Mouse (Mus musculus) bone marrow, adult 2 months (tissue): Measurements from ENCODE around the gene D930020B18Rik. TPM values are rescaled to one million over a fixed set of nuclear protein-coding genes. Genes with fewer than 3 reads are reported as not detected.

Experiments
- H3K27ac ChIP-seq: fragments of 200-500 bp; 2 replicates; pipeline ENCODE4 v1.5.1; 2012; ENCODE audit warnings: low read depth, mild to moderate bottlenecking, control low read depth, inconsistent platforms, low read length; ENCODE audit not compliant: control insufficient read depth, poor library complexity, insufficient read depth
- H3K4me1 ChIP-seq: fragments of 200-500 bp; 2 replicates; pipeline ENCODE4 v1.6.1; 2011; ENCODE audit warnings: low read length; ENCODE audit not compliant: control insufficient read depth, insufficient read depth
- H3K4me3 ChIP-seq: fragments of 200-500 bp; replicated peaks from 2 replicates; pipeline ENCODE3; 2011; ENCODE audit warnings: mild to moderate bottlenecking, low read depth, low read length, control low read depth; ENCODE audit not compliant: control insufficient read depth
- CTCF ChIP-seq: fragments of 200-500 bp; IDR thresholded peaks from 2 replicates; pipeline ENCODE4 v1.5.1; 2011; ENCODE audit warnings: low read length, control low read depth; ENCODE audit not compliant: control insufficient read depth, insufficient read depth
- POLR2A ChIP-seq: fragments of 200-500 bp; IDR thresholded peaks from 2 replicates; pipeline ENCODE4 v1.6.1; 2011; ENCODE audit warnings: low read depth, mild to moderate bottlenecking, control low read depth, low read length, borderline replicate concordance; ENCODE audit not compliant: control insufficient read depth
- WGBS: fragments of 180-500 bp; shearing (Covaris S2); methylation state at CpG from one replicate; pipeline ENCODE4 v1.1.7; 2018; 5-methylcytosine and 5-hydroxymethylcytosine counted together
- polyA plus RNA-seq: library from polyadenylated mRNA; stranded (reverse); fragments of >200 nt; gene quantifications from 2 replicates; pipeline ENCODE4 v1.2.4, GENCODE M21; 2011; ENCODE audit warnings: low replicate concordance; ENCODE audit not compliant: missing spikeins, insufficient read depth, insufficient read length

D930020B18Rik gene
- polyA plus RNA-seq, 1 experiment = not detected

DNA sequence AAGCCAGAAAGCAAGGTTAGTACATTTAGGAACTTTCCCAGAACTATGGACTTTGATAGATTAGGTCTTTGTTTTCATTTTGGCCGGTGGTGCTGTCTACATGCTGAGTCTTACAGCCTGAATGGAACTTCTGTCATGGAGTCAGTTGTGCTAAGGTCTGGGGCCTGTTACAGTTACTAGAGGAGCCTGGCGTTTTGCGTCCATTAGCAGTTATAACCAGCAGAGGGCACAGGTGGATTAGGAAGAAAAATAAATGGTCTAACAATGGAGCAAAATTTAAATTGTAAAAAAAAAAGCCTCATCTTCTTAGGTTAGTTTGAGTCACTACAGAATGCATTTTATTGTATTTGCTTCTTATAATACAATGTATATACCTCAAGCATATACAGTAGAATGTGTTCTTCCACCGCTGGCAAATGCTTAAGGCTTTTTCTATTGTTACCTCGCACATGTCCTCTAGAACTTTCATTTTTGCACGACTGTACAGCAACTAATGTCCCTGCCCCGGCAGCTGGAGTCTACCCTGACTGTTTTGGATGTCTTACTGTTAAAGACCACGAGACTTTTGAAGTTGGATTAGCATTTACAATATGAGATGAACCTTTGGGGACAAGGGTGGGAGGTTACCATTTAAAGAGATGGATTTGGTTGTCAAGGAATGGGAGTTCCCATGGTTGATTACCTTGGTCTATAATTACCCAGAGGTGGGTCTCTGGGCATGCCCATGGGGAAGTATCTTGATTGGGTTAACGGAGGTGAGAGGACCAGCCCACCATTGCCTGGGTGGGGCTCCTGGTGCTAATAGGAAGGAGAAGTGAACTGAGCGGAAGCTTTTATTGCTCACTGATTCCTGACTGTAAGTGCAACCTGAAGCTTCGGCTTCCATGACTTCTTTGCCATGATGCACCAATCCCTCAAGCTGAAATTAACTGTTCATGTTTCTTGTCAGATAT lies 60.2 kb downstream of the D930020B18Rik start:
- 9% methylated on average over 11 of the region's 11 CpGs for WGBS
- peak overlapping the region; percentile 25 for H3K4me3 ChIP-seq
- H3K27ac ChIP-seq = peak overlapping the region; percentile 12; the same call in 1 of the 2 replicates
- TF ChIP-seq CTCF (peak; percentile 34), POLR2A (no peak)
- H3K4me1 ChIP-seq = peaks cover 3% of the 10 kb centered on the region

DNA sequence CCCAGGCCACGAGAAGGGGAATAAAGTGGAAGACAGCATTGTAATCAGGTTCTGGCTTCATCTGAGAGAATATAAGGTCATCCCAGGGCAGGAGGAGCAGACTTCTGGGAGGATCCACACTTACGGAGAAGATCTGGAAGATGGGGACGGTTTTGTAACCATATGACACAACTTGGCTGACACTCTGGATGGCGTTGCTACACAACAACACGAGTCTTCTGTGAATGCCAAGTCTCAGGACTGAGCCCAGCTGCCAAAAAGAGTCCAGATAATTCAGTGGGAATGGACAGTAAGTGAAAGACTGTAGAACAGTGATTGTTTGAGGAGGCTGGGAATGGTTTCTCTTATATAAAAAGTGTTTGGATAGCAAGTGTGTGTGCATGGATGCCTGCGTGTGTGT lies 62.2 kb downstream of the D930020B18Rik start:
- 51% methylated on average over 6 of the region's 6 CpGs for WGBS
- Histone ChIP-seq H3K4me1 (peaks cover 3% of the 10 kb centered on the region), H3K27ac (peak overlapping the region; percentile 68; the same call in 1 of the 2 replicates), H3K4me3 (no peak overlapping the region)
- TF ChIP-seq CTCF (no peak), POLR2A (no peak)

DNA sequence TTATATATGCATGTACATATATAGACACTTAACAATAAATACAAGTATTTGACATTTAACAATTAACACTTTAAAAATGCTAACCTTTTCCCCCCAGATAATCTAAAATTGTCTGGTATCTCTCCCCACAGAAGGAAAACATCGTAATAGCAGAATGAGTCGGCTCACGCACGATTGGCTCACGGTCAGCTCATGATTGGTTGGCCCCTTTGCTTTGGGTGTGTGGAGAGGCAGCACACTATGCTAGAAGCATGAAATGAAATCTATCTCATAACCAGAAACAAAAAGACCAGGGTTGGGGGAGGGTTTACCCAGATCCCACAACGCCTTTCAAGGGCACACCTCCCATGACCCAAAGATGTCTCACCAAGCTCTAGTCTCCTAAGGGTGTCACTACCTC lies 63.5 kb downstream of the D930020B18Rik start:
- no peak overlapping the region for H3K27ac ChIP-seq
- TF ChIP-seq POLR2A (no peak), CTCF (no peak)
- no peak overlapping the region for H3K4me3 ChIP-seq
- 66% methylated on average over 6 of the region's 6 CpGs for WGBS
- peaks cover 3% of the 10 kb centered on the region for H3K4me1 ChIP-seq

DNA sequence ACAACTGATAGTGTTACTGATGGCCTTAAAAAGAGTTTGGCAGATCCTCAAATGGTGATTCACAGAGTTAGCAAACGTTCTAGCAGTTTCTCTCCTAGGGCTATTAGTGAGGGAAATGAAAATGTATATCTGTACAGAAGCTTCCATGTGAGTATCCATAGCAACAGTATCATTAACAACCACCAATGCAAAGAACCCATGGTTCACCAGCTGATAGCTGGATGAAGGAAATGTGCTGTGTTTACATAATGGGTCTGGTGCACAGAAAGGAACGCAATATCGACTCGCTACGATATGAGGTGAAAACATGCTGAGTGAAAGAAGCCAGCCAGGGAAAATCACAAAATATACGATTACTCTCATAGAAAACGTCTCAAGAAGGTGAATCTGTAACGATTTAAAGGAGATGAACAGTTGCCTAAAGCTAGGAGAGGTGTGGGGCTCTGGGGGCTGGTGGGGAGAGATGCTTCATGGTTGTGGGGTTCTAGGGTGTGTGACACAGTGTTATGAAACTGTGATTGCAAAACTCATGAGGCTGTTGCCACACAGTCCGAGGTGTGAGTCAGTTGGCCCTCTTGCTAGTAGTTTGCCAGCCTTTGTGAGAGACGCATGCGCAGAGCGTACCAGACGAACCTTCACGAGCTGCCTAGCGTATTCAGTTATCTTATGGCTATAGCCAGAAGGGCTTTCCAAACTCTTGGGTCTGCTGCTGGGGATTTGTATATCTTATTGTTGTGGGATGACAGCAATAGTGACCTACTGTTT lies 64.2 kb downstream of the D930020B18Rik start:
- Histone ChIP-seq H3K27ac (no peak overlapping the region; the same call in 1 of the 2 replicates), H3K4me3 (no peak overlapping the region), H3K4me1 (peaks cover 3% of the 10 kb centered on the region)
- 46% methylated on average over 15 of the region's 15 CpGs for WGBS
- TF ChIP-seq CTCF (no peak), POLR2A (no peak)

GRCm38 (mm10) chr10:121716862-121717261 lies 75.5 kb downstream of the D930020B18Rik start:
- H3K4me3 ChIP-seq = no peak overlapping the region
- TF ChIP-seq POLR2A = no peak
- no peak for TF ChIP-seq CTCF
- H3K4me1 ChIP-seq = no peaks in the 10 kb centered on the region
- H3K27ac ChIP-seq = no peak overlapping the region

DNA sequence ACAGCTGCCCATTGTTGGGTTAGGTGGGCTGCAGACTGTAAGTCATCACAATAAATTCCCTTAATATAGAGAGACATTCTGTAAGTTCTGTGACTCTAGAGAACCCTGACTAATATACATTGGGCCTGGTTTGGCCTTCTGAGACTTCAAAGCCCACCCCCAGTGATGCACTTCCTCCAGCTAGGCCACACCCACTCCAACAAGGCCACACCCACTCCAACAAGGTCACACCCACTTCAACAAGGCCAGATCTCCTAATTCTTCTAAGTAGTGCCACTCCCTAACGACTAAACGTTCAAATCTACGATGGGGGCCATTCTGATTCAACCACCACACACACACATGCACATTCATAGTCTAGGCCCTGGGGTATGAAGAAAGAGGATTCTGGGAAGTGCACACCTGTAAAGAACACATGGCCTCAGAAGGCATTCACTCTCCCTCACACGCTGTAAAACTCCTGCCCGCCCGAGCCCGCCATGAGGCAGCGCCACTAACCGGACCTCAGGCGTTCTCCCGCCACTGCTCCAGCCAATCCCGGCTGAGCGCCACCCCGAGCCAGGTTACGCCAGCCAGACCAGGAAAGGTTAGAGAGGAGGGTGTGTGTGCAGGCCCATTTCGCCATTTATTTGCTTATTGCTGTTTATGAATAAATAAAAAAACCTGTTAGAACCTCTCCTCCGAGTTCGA lies 77.7 kb downstream of the D930020B18Rik start:
- H3K4me1 ChIP-seq = no peaks in the 10 kb centered on the region
- H3K27ac ChIP-seq = no peak overlapping the region
- WGBS = 88% methylated on average over 18 of the region's 18 CpGs
- TF ChIP-seq POLR2A (no peak), CTCF (no peak)
- no peak overlapping the region for H3K4me3 ChIP-seq

GRCm38 (mm10) chr10:121720701-121721100 lies 79.3 kb downstream of the D930020B18Rik start:
- Histone ChIP-seq H3K4me1 (no peaks in the 10 kb centered on the region), H3K27ac (no peak overlapping the region), H3K4me3 (no peak overlapping the region)
- WGBS = 90% methylated on average over 13 of the region's 13 CpGs
- no peak for TF ChIP-seq POLR2A
- no peak for TF ChIP-seq CTCF
